In genomic region chr10:96601670-96602069, GRCm38 (mm10) we compare ENCODE assay signal across 27 mouse cellular contexts.
"Had no signal": no experiment of that assay in that cellular context is flagged by ENCODE, and none has a peak within 500 bp of the region (broad histone marks: within the 10 kb centered on the region; RNA-seq: fewer than 3 reads in every experiment).

No protein-coding gene starts in this region.

- H3K4me3 ChIP-seq: gastrocnemius, adult 2 months; heart, embryonic 10.5 days; heart, embryonic 12.5 days; hindbrain, embryonic 10.5 days; hindbrain, embryonic 12.5 days; intestine, embryonic 15.5 days; kidney, embryonic 15.5 days; layer of hippocampus, adult 2 months; left cerebral cortex, adult 2 months; limb, embryonic 10.5 days; limb, embryonic 12.5 days; liver, embryonic 12.5 days had no signal

- H3K36me3 ChIP-seq: heart, embryonic 10.5 days; heart, embryonic 12.5 days; hindbrain, embryonic 10.5 days; hindbrain, embryonic 12.5 days; intestine, embryonic 15.5 days; kidney, embryonic 15.5 days; limb, embryonic 10.5 days; limb, embryonic 12.5 days; liver, embryonic 12.5 days had no signal

- H3K4me1 ChIP-seq: heart, embryonic 10.5 days; heart, embryonic 12.5 days; hindbrain, embryonic 10.5 days; hindbrain, embryonic 12.5 days; intestine, embryonic 15.5 days; kidney, embryonic 15.5 days; limb, embryonic 10.5 days; limb, embryonic 12.5 days had no signal

- H3K27ac ChIP-seq: gastrocnemius, adult 2 months; heart, embryonic 10.5 days; hindbrain, embryonic 10.5 days; hindbrain, embryonic 12.5 days; hindbrain, embryonic 14.5 days; intestine, embryonic 15.5 days; kidney, embryonic 15.5 days; kidney, postnatal 0 days; layer of hippocampus, adult 2 months; left cerebral cortex, adult 2 months; limb, embryonic 10.5 days; limb, embryonic 12.5 days; liver, embryonic 12.5 days had no signal

- DNase-seq: gastrocnemius, adult 2 months; gastrocnemius, postnatal 14 days; gastrocnemius, postnatal 36 days; heart, adult 18-20 months; heart, postnatal 10 days; heart, postnatal 4 days; kidney, adult 18-20 months; kidney, adult 9 months; kidney, postnatal 14 days; kidney, postnatal 36 days; liver had no signal

- H3K9me3 ChIP-seq: heart, embryonic 10.5 days; heart, embryonic 12.5 days; hindbrain, embryonic 10.5 days; hindbrain, embryonic 12.5 days; intestine, embryonic 15.5 days; kidney, embryonic 15.5 days; limb, embryonic 10.5 days; limb, embryonic 12.5 days; liver, embryonic 12.5 days had no signal

- H3K4me2 ChIP-seq: heart, embryonic 12.5 days; hindbrain, embryonic 12.5 days; hindbrain, embryonic 14.5 days; intestine, embryonic 15.5 days; kidney, embryonic 15.5 days; limb, embryonic 12.5 days; liver, embryonic 12.5 days had no signal

- H3K9ac ChIP-seq: heart, embryonic 12.5 days; hindbrain, embryonic 12.5 days; hindbrain, embryonic 14.5 days; intestine, embryonic 15.5 days; kidney, embryonic 15.5 days; limb, embryonic 12.5 days; liver, embryonic 12.5 days had no signal

- H3K27me3 ChIP-seq: hindbrain, embryonic 12.5 days; intestine, embryonic 15.5 days; kidney, embryonic 15.5 days; limb, embryonic 12.5 days; liver, embryonic 12.5 days had no signal

- ATAC-seq: hindbrain, embryonic 16.5 days; inflammation-experienced regulatory T-cells, adult 6 months; intestine, embryonic 15.5 days; intestine, postnatal 0 days; liver, embryonic 12.5 days had no signal
